Mouse (Mus musculus) forebrain, embryonic 14.5 days (tissue): ENCODE data around the gene Arhgap31. TPM values are rescaled to one million over a fixed set of nuclear protein-coding genes. Genes with fewer than 3 reads are reported as not detected.
A peak's percentile ranks its signal among the peaks of the same experiment; 100 is the strongest.

ENCODE experiments used
- ATAC-seq: fragments of 200-750 bp; cut with Nextera tagmentation; 2 replicates; pipeline ENCODE4 v1.8.0; 2017; ENCODE audit warnings: mild to moderate bottlenecking, moderate library complexity
- DNase-seq: peaks from one replicate; pipeline ENCODE4 v3.0.0-alpha.2; 2015; ENCODE audit warnings: low spot score
- H3K27ac ChIP-seq: fragments of 300-500 bp; sonication (generic); 2 replicates; pipeline ENCODE4 v1.5.1; 2014; ENCODE audit warnings: low read depth, mild to moderate bottlenecking, control low read depth, low read length, moderate library complexity
- H3K27me3 ChIP-seq: fragments of 300-500 bp; sonication (generic); replicated peaks from 2 replicates; pipeline ENCODE4 v1.6.1; 2014; ENCODE audit warnings: low read length, control low read depth, mixed read lengths; ENCODE audit not compliant: control insufficient read depth, insufficient read depth
- H3K36me3 ChIP-seq: fragments of 300-500 bp; sonication (generic); 2 replicates; pipeline ENCODE4 v1.6.1; 2014; ENCODE audit warnings: low read length, control low read depth; ENCODE audit not compliant: control insufficient read depth, insufficient read depth
- H3K4me1 ChIP-seq: fragments of 300-500 bp; sonication (generic); 2 replicates; pipeline ENCODE4 v1.6.1; 2014; ENCODE audit warnings: antibody characterized with exemption, low read length, control low read depth; ENCODE audit not compliant: control insufficient read depth, insufficient read depth
- H3K4me2 ChIP-seq: fragments of 300-500 bp; sonication (generic); 2 replicates; pipeline ENCODE4 v1.6.1; 2014; ENCODE audit warnings: mild to moderate bottlenecking, control low read depth, low read length
- H3K4me3 ChIP-seq: fragments of 300-500 bp; sonication (generic); 2 replicates; pipeline ENCODE4 v1.5.1; 2014; ENCODE audit warnings: low read depth, low read length, control low read depth
- H3K9ac ChIP-seq: fragments of 300-500 bp; sonication (generic); 2 replicates; pipeline ENCODE4 v1.6.1; 2014; ENCODE audit warnings: mild to moderate bottlenecking, low read length, control low read depth, moderate library complexity
- H3K9me3 ChIP-seq: fragments of 300-500 bp; sonication (generic); replicated peaks from 2 replicates; pipeline ENCODE4 v1.6.1; 2016; ENCODE audit warnings: low read length, control low read depth, mixed read lengths; ENCODE audit not compliant: control insufficient read depth
- WGBS: fragments of 180-500 bp; shearing (Covaris S2); extraction: QIAGEN DNeasy Blood & Tissue Kit; methylation state at CpG from one replicate; pipeline ENCODE4 v1.1.7; 2014; 5-methylcytosine and 5-hydroxymethylcytosine counted together
- polyA plus RNA-seq: library from polyadenylated mRNA; unstranded; fragments of >200 nt; fragmentation: Nextera tagmentation; extraction: Ambion mirVana; gene quantifications from 2 replicates; pipeline ENCODE4 v1.2.1, GENCODE M21; 2014

Gene Arhgap31
- polyA plus RNA-seq, 1 experiment from 2014 or later, result 2.5 TPM

- Histone ChIP-seq H3K27me3 (no peaks in the 10 kb centered on the region), H3K4me2 (peak overlapping the region; percentile 62), H3K9ac (peak overlapping the region; percentile 81; the same call in 1 of the 2 replicates), H3K36me3 (peaks cover 24% of the 10 kb centered on the region), H3K27ac (no peak overlapping the region), H3K4me1 (peaks cover 8% of the 10 kb centered on the region), H3K9me3 (no peaks in the 10 kb centered on the region), H3K4me3 (peak overlapping the region; percentile 72)
- no peak for DNase-seq
- ATAC-seq, result no peak
- WGBS, result 40% methylated on average over 10 of the region's 10 CpGs
Measured at GRCm38 (mm10) chr16:38563516-38563915, 149.6 kb downstream of the Arhgap31 start.

- ATAC-seq (no peak), DNase-seq (no peak)
- Histone ChIP-seq H3K4me2 (peak overlapping the region; percentile 62), H3K9me3 (no peaks in the 10 kb centered on the region), H3K4me3 (peak overlapping the region; percentile 72), H3K27ac (no peak overlapping the region; the same call in 1 of the 2 replicates), H3K4me1 (peaks cover 8% of the 10 kb centered on the region), H3K27me3 (no peaks in the 10 kb centered on the region), H3K9ac (peak overlapping the region; percentile 81), H3K36me3 (peaks cover 19% of the 10 kb centered on the region)
- 1% methylated on average over 25 of the region's 25 CpGs for WGBS
Measured at GRCm38 (mm10) chr16:38562968-38563327, 150.1 kb downstream of the Arhgap31 start.

GRCm38 (mm10) chr16:38562131-38562967 is 150.7 kb downstream of the Arhgap31 start:
- WGBS, result 8% methylated on average over 37 of the region's 37 CpGs
- peak; percentile 98 for ATAC-seq
- no peaks in the 10 kb centered on the region for H3K27me3 ChIP-seq

DNA sequence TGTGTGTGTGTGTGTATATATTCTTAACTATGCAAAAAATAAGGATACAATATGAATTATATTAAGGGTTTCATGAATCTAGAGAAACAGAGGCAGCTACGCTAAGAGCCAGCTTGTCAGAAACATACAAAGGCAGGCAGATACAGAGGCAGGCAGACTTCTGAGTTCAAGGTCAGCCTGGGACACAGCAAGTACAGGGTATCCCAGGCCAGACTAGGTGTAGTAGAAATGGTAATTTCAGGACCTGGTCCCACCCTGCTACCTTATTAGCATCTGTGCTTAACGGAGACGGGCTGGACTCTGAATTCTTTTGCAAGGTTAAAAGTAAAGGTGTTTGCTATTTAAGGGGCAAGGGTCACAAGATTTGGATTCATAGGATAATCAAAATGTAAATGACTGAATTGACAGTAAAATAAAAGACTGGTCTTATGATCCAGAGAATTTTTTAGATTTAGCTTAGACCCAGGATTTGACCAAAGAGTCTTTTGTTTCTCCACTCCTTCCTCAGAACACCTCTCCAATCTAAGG is 154.8 kb downstream of the Arhgap31 start, which contains the start of gene Tmem39a:
TSS of gene Tmem39a (plus strand) at position 478 of the 528 bp plus-strand sequence.
- Histone ChIP-seq H3K9me3 (no peaks in the 10 kb centered on the region), H3K4me3 (no peak within 1 kb of the TSS), H3K36me3 (no peaks in the 10 kb centered on the region), H3K9ac (no peak within 1 kb of the TSS), H3K27me3 (peaks cover 4% of the 10 kb centered on the region; the same call in 1 of the 2 replicates), H3K4me2 (no peak within 1 kb of the TSS), H3K27ac (no peak within 1 kb of the TSS), H3K4me1 (no peaks in the 10 kb centered on the region)
- no peak for ATAC-seq
- no peak for DNase-seq
- WGBS, result 85% methylated on average over 3 of the region's 3 CpGs

More at GRCm38 (mm10) chr16:38562131-38562967, 150.7 kb downstream of the Arhgap31 start:
- Histone ChIP-seq H3K4me2 (peak overlapping the region; percentile 62), H3K9me3 (no peaks in the 10 kb centered on the region), H3K27ac (peak overlapping the region; percentile 55; the same call in 1 of the 2 replicates), H3K9ac (peak overlapping the region; percentile 81), H3K36me3 (peaks cover 17% of the 10 kb centered on the region), H3K4me1 (peaks cover 8% of the 10 kb centered on the region), H3K4me3 (peak overlapping the region; percentile 72)
- DNase-seq, result peak; percentile 97

DNA sequence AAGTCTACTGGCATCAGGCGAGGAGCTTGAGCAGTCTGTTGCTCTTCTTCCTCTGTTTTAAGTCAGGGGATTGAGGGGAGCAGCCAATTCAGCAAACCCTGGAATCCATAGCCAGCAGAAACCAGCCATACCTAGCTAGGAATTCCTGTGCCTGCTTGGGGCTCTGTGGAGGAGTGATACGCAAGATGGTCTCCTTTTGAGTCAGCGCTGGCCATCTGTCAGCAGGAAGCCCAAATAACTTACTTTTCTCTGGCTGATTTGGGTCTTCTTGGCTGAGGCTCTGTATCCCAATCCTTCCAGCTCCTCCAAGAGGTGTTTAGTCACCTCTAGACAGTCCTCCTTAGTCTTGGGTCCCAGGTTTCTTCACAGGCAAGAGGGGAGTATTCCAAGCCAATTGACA is 157.1 kb downstream of the Arhgap31 start:
- Histone ChIP-seq H3K9ac (no peak overlapping the region), H3K27me3 (peaks cover 4% of the 10 kb centered on the region; the same call in 1 of the 2 replicates), H3K4me3 (no peak overlapping the region), H3K4me2 (no peak overlapping the region), H3K9me3 (no peaks in the 10 kb centered on the region), H3K27ac (no peak overlapping the region), H3K4me1 (no peaks in the 10 kb centered on the region), H3K36me3 (no peaks in the 10 kb centered on the region)
- WGBS, result 87% methylated on average over 3 of the region's 3 CpGs
- no peak for ATAC-seq
- no peak for DNase-seq

- Histone ChIP-seq H3K27me3 (no peaks in the 10 kb centered on the region), H3K4me1 (peaks cover 15% of the 10 kb centered on the region), H3K36me3 (peaks cover 20% of the 10 kb centered on the region), H3K27ac (peak within 1 kb of the TSS; percentile 72), H3K4me3 (peak within 1 kb of the TSS; percentile 90), H3K9me3 (no peaks in the 10 kb centered on the region), H3K9ac (peak within 1 kb of the TSS; percentile 96), H3K4me2 (peak within 1 kb of the TSS; percentile 63)
- peak; percentile 99 for ATAC-seq
- DNase-seq, result peak; percentile 89
- WGBS, result 3% methylated on average over 54 of the region's 54 CpGs
Measured at GRCm38 (mm10) chr16:38549479-38550396, 163.3 kb downstream of the Arhgap31 start, which contains the start of gene Poglut1. Gene Poglut1 (minus strand): TSS chr16:38550258.

Other genes with a start within 250 kb of the Arhgap31 start
- gene Timmdc1, start 190.6 kb downstream of the Arhgap31 start, polyA plus RNA-seq, result 26.4 and 28.4 TPM in 2 replicates
- 67.2 and 69.5 TPM in 2 replicates for gene Poglut1, start 163.0 kb downstream of the Arhgap31 start, polyA plus RNA-seq
- gene Tmem39a, start 154.6 kb downstream of the Arhgap31 start, polyA plus RNA-seq, result 41.6 and 42.6 TPM in 2 replicates
- 29.5 and 31.7 TPM in 2 replicates for gene B4galt4, start 29.0 kb upstream of the Arhgap31 start, polyA plus RNA-seq
- 0.22 TPM in 1 of 2 replicates, not detected in the other for gene Upk1b, start 87.1 kb upstream of the Arhgap31 start, polyA plus RNA-seq
- not detected in 2 replicates for gene 4930435E12Rik, start 115.5 kb upstream of the Arhgap31 start, polyA plus RNA-seq
- 1.7 and 2.0 TPM in 2 replicates for gene Igsf11, start 179.4 kb upstream of the Arhgap31 start, polyA plus RNA-seq